Mouse (Mus musculus) lung, postnatal 25 days (tissue): ENCODE measurements around the gene Mep1a.

ENCODE experiments used
- DNase-seq: peaks from one replicate; pipeline ENCODE4 v3.0.0; 2022; ENCODE audit warnings: low spot score

The Mep1a gene

GRCm38 (mm10) chr17:43477621-43478020, 25.0 kb downstream of the Mep1a start:
- no peak for DNase-seq

- no peak for DNase-seq
Observed at GRCm38 (mm10) chr17:43474775-43475174, 27.8 kb downstream of the Mep1a start.

GRCm38 (mm10) chr17:43472558-43472957, 30.1 kb downstream of the Mep1a start:
- DNase-seq = no peak

- no peak for DNase-seq
Observed at GRCm38 (mm10) chr17:43470039-43470438, 32.6 kb downstream of the Mep1a start.

- DNase-seq = peak; percentile 77
Observed at GRCm38 (mm10) chr17:43460245-43461181, 42.1 kb downstream of the Mep1a start.

- DNase-seq = no peak
Observed at GRCm38 (mm10) chr17:43459737-43460230, 42.8 kb downstream of the Mep1a start.

GRCm38 (mm10) chr17:43458598-43458997, 44.0 kb downstream of the Mep1a start:
- DNase-seq = peak; percentile 74

- no peak for DNase-seq
Observed at GRCm38 (mm10) chr17:43451216-43451615, 51.4 kb downstream of the Mep1a start.

GRCm38 (mm10) chr17:43434485-43434884, 68.1 kb downstream of the Mep1a start:
- no peak for DNase-seq

- no peak for DNase-seq
Observed at GRCm38 (mm10) chr17:43431692-43432091, 70.9 kb downstream of the Mep1a start.
